Mouse (Mus musculus) liver, adult 2 months (tissue): ENCODE measurements around the gene Mob1b. TPM values are rescaled to one million over a fixed set of nuclear protein-coding genes. Genes with fewer than 3 reads are reported as not detected.

Source experiments
- DNase-seq: peaks from one replicate; pipeline ENCODE4 v3.0.0-alpha.2; 2011; ENCODE audit warnings: low read depth, low spot score; ENCODE audit errors: extremely low read depth
- H3K27ac ChIP-seq: fragments of 200-500 bp; replicated peaks from 2 replicates; pipeline ENCODE4 v1.5.1; 2012; ENCODE audit warnings: low read depth, mild to moderate bottlenecking, control low read depth, inconsistent platforms, low read length; ENCODE audit not compliant: insufficient read depth
- H3K27me3 ChIP-seq: fragments of 200-500 bp; 2 replicates; pipeline ENCODE4 v1.6.1; 2012; ENCODE audit warnings: mild to moderate bottlenecking, moderate library complexity, low read length, inconsistent platforms; ENCODE audit not compliant: control insufficient read depth, insufficient read depth
- H3K36me3 ChIP-seq: fragments of 200-500 bp; 2 replicates; pipeline ENCODE4 v1.6.1; 2012; ENCODE audit warnings: low read length, inconsistent platforms; ENCODE audit not compliant: control insufficient read depth, insufficient read depth
- H3K4me1 ChIP-seq: fragments of 200-500 bp; 2 replicates; pipeline ENCODE4 v1.6.1; 2011; ENCODE audit warnings: low read length; ENCODE audit not compliant: control insufficient read depth, insufficient read depth
- H3K4me3 ChIP-seq: fragments of 200-500 bp; 2 replicates; pipeline ENCODE4 v1.5.1; 2011; ENCODE audit warnings: low read depth, mild to moderate bottlenecking, control low read depth, low read length, moderate library complexity; ENCODE audit not compliant: insufficient read depth
- H3K79me2 ChIP-seq: fragments of 200-500 bp; 2 replicates; pipeline ENCODE4 v1.6.1; 2012; ENCODE audit warnings: inconsistent platforms, mild to moderate bottlenecking, low read length, moderate library complexity; ENCODE audit not compliant: control insufficient read depth, insufficient read depth
- H3K9ac ChIP-seq: fragments of 200-500 bp; 2 replicates; pipeline ENCODE4 v1.6.1; 2012; ENCODE audit warnings: low read depth, mild to moderate bottlenecking, control low read depth, inconsistent platforms, low read length
- CTCF ChIP-seq: fragments of 200-500 bp; IDR thresholded peaks from 2 replicates; pipeline ENCODE4 v1.5.1; 2011; ENCODE audit warnings: low read depth, low read length, control low read depth
- POLR2A ChIP-seq: fragments of 200-500 bp; IDR thresholded peaks from 2 replicates; pipeline ENCODE4 v1.6.1; 2011; ENCODE audit warnings: low read length, control low read depth; ENCODE audit not compliant: insufficient read depth; ENCODE audit errors: extremely low read depth
- WGBS: fragments of 180-500 bp; shearing (Covaris S2); methylation state at CpG from one replicate; pipeline ENCODE4 v1.1.7; 2018; 5-methylcytosine and 5-hydroxymethylcytosine counted together
- polyA plus RNA-seq: library from polyadenylated mRNA; depleted of rRNA; stranded (reverse); fragments of >200 nt; gene quantifications from 2 replicates; pipeline ENCODE4 v1.2.3, GENCODE M21; 2012
- total RNA-seq: library from RNA; depleted of rRNA; stranded (reverse); fragments of >200 nt; gene quantifications from 2 replicates; pipeline ENCODE4 v1.2.3, GENCODE M21; 2014

The Mob1b gene
- total and polyA plus RNA-seq, 2 experiments: 4.6 to 14.4 TPM

DNA sequence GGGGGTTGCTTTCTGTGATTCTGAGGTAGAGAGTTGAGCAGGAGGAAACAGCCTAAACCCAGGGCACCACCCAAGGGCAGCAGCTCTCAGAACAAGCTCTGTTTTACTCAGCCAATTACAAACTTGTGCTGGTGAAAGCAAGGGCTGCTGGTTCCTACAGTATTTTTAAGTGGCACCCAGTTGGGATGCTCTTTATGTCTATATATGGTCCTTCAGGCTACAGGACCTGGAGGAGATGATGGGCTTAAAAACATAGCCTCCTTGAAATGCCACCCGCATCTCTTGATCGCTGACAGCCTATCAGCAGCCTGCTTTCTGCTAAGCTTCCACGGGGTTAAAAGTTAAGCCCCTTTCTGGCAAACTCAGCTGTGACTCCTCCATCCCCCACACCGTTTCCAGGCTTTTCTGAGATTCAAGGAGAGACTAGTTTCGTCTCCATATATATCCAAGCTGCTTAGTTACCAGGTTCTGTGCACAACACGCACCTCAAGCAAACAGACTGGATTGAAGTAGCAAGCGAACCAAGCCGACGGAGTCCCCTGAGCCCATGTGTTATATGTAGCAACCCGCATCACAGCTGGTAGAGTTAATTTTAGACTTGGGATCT lies 8.9 kb upstream of the Mob1b start:
- no peak for TF ChIP-seq POLR2A
- no peak for DNase-seq
- 63% methylated on average over 10 of the region's 10 CpGs for WGBS
- H3K9ac ChIP-seq: no peak overlapping the region
- H3K79me2 ChIP-seq: no peaks in the 10 kb centered on the region
- H3K4me1 ChIP-seq: no peaks in the 10 kb centered on the region
- no peak overlapping the region for H3K27ac ChIP-seq
- H3K27me3 ChIP-seq: no peaks in the 10 kb centered on the region
- H3K36me3 ChIP-seq: no peaks in the 10 kb centered on the region
- no peak overlapping the region for H3K4me3 ChIP-seq

DNA sequence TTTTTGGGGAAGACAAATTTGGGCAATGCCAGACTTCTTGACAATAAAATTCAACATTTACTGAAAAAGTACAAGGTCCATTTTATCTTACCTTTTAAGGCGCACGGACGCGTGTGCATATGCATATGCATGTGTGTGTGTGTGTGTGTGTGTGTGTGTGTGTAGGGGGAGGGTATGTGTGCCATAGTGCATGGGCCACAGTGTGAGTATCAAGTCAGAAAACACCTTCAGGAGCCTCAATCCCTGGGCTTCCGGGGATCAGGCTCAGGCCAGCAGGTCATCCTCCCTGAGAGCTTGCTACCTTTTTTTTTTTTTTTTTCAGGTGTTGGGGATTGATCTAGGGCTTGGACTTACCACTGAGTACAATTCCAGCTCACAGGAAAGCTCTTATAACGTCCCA lies 8.3 kb upstream of the Mob1b start:
- 77% methylated on average over 6 of the region's 6 CpGs for WGBS

DNA sequence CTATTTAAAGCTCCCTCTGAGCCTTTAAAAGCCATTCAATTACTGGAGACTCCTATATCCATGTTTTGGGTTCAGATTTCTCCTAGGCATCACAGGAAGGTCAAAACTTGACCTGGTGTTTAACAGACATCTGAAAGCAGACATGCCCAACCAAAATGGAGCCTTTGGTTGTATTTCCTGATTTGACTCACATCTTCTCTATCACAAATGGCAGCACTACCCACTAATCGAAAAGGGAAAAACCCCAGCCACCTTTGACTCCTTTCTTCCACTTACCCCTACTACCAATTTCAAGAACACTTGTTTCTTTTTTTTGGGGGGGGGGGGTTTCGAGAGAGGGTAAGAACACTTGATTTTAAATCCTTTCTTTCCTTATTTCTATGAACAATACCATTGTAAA lies 3.7 kb upstream of the Mob1b start:
- TF ChIP-seq CTCF (no peak), POLR2A (no peak)

More for the DNA sequence above, 8.3 kb upstream of the Mob1b start:
- no peaks in the 10 kb centered on the region for H3K79me2 ChIP-seq
- H3K4me3 ChIP-seq: no peak overlapping the region
- H3K4me1 ChIP-seq: no peaks in the 10 kb centered on the region
- H3K36me3 ChIP-seq: no peaks in the 10 kb centered on the region
- no peak for TF ChIP-seq CTCF
- TF ChIP-seq POLR2A: no peak
- no peak overlapping the region for H3K27ac ChIP-seq
- H3K27me3 ChIP-seq: no peaks in the 10 kb centered on the region
- no peak overlapping the region for H3K9ac ChIP-seq
- DNase-seq: no peak

DNA sequence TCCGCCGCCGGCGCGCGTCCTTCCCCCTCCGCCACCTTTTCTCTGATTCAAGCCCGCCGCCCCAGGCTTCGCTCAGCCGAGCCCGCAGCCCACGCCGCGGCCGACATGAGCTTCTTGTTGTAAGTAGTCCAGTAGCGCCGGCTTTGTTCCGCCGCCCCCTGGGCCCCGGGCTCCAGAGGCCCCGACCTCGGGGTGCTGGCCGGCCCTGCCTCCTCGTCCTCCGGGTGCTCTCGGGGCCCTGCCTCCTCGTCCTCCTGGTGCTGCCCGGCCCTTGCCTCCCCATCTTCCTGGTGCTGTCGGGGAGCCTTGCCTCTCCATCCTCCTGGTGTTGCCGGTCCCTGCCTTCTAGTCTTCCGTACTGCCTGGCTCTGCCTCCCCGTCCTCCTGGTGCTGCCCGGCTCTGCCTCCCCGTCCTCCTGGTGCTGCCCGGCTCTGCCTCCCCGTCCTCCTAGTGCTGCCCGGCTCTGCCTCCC lies 384 bp downstream of the Mob1b start:
- Histone ChIP-seq H3K79me2 (peaks cover 22% of the 10 kb centered on the region), H3K4me1 (peaks cover 14% of the 10 kb centered on the region), H3K27me3 (no peaks in the 10 kb centered on the region), H3K9ac (peak overlapping the region; percentile 98), H3K36me3 (no peaks in the 10 kb centered on the region), H3K27ac (peak overlapping the region; percentile 79), H3K4me3 (peak overlapping the region; percentile 77)
- 0% methylated on average over 36 of the region's 38 CpGs for WGBS
- no peak for DNase-seq
- no peak for TF ChIP-seq POLR2A
- no peak for TF ChIP-seq CTCF

More for the DNA sequence above, 3.7 kb upstream of the Mob1b start:
- H3K4me1 ChIP-seq: 0 out of 2 replicates have a peak, but pooled peaks cover 5% of the 10 kb centered on the region
- H3K36me3 ChIP-seq: no peaks in the 10 kb centered on the region
- no peak for DNase-seq
- peaks cover 12% of the 10 kb centered on the region for H3K79me2 ChIP-seq
- no peak overlapping the region for H3K9ac ChIP-seq
- H3K4me3 ChIP-seq: no peak overlapping the region
- 92% methylated on average over 2 of the region's 2 CpGs for WGBS
- H3K27ac ChIP-seq: no peak overlapping the region
- H3K27me3 ChIP-seq: no peaks in the 10 kb centered on the region

DNA sequence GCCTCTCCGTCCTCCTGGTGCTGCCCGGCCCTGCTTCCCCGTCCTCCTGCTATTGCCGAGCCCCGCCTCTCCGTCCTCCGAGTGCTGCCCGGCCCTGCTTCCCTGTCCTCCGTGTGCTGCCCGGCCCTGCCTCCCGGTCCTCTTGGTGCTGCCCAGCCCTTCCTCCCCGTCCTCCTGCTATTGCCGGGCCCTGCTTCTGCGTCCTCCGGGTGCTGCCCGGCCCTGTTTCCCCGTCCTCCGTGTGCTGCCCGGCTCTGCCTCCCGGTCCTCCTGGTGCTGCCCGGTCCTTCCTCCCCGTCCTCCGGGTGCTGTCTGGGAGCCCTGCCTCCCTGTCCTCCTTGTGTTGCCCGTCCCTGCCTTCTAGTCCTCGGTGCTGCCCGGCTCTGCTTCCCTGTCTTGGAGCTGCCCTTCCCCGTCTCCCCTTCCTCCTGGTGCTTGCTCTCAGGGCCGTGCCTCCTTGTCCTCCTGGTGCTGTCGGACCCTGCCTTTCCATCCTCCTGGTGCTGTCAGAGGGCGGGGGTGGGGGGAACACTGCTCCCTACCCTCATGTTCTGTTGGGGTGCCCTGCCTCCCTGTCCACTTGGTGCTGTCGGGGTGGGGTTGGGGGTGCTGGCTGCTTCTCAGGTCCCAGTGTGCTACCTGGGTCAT lies 1.0 kb downstream of the Mob1b start:
- Histone ChIP-seq H3K36me3 (no peaks in the 10 kb centered on the region), H3K27ac (peak overlapping the region; percentile 79), H3K4me3 (peak overlapping the region; percentile 77), H3K27me3 (no peaks in the 10 kb centered on the region), H3K79me2 (peaks cover 22% of the 10 kb centered on the region), H3K4me1 (peaks cover 14% of the 10 kb centered on the region), H3K9ac (peak overlapping the region; percentile 98)
- peak; percentile 45 for DNase-seq
- TF ChIP-seq POLR2A (no peak), CTCF (no peak)
- WGBS: under 1% methylated on average over 31 of the region's 31 CpGs

DNA sequence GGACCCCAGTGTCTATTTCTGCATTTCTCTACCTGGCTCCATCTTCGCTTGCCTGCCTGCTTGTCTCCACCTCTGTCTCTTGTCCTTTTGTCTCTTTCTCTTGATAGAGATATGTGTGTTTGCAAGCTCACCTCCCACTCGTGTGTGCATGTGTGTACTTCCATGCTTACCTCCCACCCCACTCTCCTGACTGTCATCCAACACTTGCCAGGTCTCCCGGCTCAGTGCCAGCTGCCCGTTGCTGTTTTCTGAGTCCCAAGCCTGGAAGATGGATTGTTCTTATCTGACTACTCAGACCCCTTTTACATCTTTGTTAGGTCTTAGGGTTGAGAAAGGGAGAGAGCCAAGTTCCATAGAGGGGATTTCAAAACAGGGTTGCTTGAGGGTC lies 1.6 kb downstream of the Mob1b start:
- Histone ChIP-seq H3K4me3 (peak overlapping the region; percentile 77), H3K27ac (no peak overlapping the region), H3K36me3 (no peaks in the 10 kb centered on the region), H3K79me2 (peaks cover 22% of the 10 kb centered on the region), H3K4me1 (peaks cover 16% of the 10 kb centered on the region), H3K9ac (peak overlapping the region; percentile 98), H3K27me3 (no peaks in the 10 kb centered on the region)
- TF ChIP-seq CTCF (no peak), POLR2A (no peak)
- WGBS: 21% methylated on average over 4 of the region's 4 CpGs
- no peak for DNase-seq
